12 mouse cellular contexts compared by ENCODE assay signal in genomic region chr6:55435266-55436159, GRCm38 (mm10). TPM values are rescaled to one million over a fixed set of nuclear protein-coding genes. Genes with fewer than 3 reads are reported as not detected.
A peak's percentile ranks its signal among the peaks of the same experiment; 100 is the strongest.
DNase-seq lines count a peak whose midpoint lies in the region; ATAC-seq and TF ChIP-seq lines count a peak whose summit lies in the region.
"Had no signal": no experiment of that assay in that cellular context is flagged by ENCODE, and none has a peak within 500 bp of the region (broad histone marks: within the 10 kb centered on the region; RNA-seq: fewer than 3 reads in every experiment).

No protein-coding gene starts in this region.

- 24% methylated on average over 8 of the region's 8 CpGs for WGBS in hindbrain, embryonic 15.5 days
- WGBS in midbrain, postnatal 0 days: 37% methylated on average over 8 of the region's 8 CpGs

- no peak overlapping the region for H3K9ac ChIP-seq in hindbrain, embryonic 15.5 days
- no peak overlapping the region for H3K9ac ChIP-seq in midbrain, postnatal 0 days (replicated peaks; ENCODE audit: low read length, poor library complexity, severe bottlenecking)

- H3K4me3 ChIP-seq in hindbrain, embryonic 15.5 days: no peak overlapping the region
- H3K4me3 ChIP-seq in midbrain, postnatal 0 days (ENCODE audit: low read depth, low read length): no peak overlapping the region

- TF ChIP-seq CTCF in midbrain, postnatal 0 days (IDR thresholded peaks at IDR 0.05): no peak

- H3K27ac ChIP-seq in hindbrain, embryonic 15.5 days (replicated peaks): peak overlapping the region; percentile 58
- H3K27ac ChIP-seq in midbrain, postnatal 0 days (ENCODE audit: low read depth, low read length): peak overlapping the region; percentile 44; the same call in 1 of the 2 replicates
- H3K27ac ChIP-seq: macrophage had no signal

- H3K4me1 ChIP-seq in hindbrain, embryonic 15.5 days (replicated peaks): peaks cover 30% of the 10 kb centered on the region
- H3K4me1 ChIP-seq in midbrain, postnatal 0 days (ENCODE audit: insufficient read depth, low read length): peaks cover 15% of the 10 kb centered on the region

- H3K4me2 ChIP-seq in hindbrain, embryonic 15.5 days: no peak overlapping the region
- H3K4me2 ChIP-seq in midbrain, postnatal 0 days (ENCODE audit: low read depth, low read length, poor library complexity, severe bottlenecking): no peak overlapping the region

- no peaks in the 10 kb centered on the region for H3K36me3 ChIP-seq in hindbrain, embryonic 15.5 days
- no peaks in the 10 kb centered on the region for H3K36me3 ChIP-seq in midbrain, postnatal 0 days (ENCODE audit: insufficient read depth, low read length)

- peak; percentile 87 for ATAC-seq in hindbrain, embryonic 15.5 days (ENCODE audit: low FRiP score, low read depth)
- ATAC-seq in midbrain, postnatal 0 days (ENCODE audit: low FRiP score): peak; percentile 83
- no peak for ATAC-seq in granulocyte monocyte progenitor cell, adult 5-6 weeks (replicated peaks; ENCODE audit: poor library complexity, severe bottlenecking)

- no peaks in the 10 kb centered on the region for H3K9me3 ChIP-seq in hindbrain, embryonic 15.5 days
- no peaks in the 10 kb centered on the region for H3K9me3 ChIP-seq in midbrain, postnatal 0 days (ENCODE audit: low read length)

- DNase-seq in embryo, embryonic 11 days: peak; percentile 41
- no peak for DNase-seq in embryo, embryonic 10 days (ENCODE audit: low spot score)
- peak; percentile 90 to 95 for DNase-seq in cerebellum, postnatal 10 days
- DNase-seq in midbrain, postnatal 0 days (ENCODE audit: low spot score): peak; percentile 88
- no peak for DNase-seq in thymus, adult 18-20 months
- DNase-seq in thymus, postnatal 25 days: no peak

- no peaks in the 10 kb centered on the region for H3K27me3 ChIP-seq in hindbrain, embryonic 15.5 days
- no peaks in the 10 kb centered on the region for H3K27me3 ChIP-seq in midbrain, postnatal 0 days (ENCODE audit: insufficient read depth, low read length)

RNA-seq across cellular contexts. Expression of gene Adcyap1r1, which starts 16.3 kb away (rescaled TPM):
- polyA plus RNA-seq in hindbrain, embryonic 15.5 days (2015; fragmentation: Nextera tagmentation; extraction: Ambion mirVana): 60.0 and 64.1 TPM in 2 replicates
- 207 and 209 TPM in 2 replicates for total RNA-seq in midbrain, postnatal 0 days (2014; rRNA removed)
- polyA plus RNA-seq in midbrain, postnatal 0 days (2015; fragmentation: Nextera tagmentation; extraction: Ambion mirVana): 68.6 and 72.5 TPM in 2 replicates
- 1.6 TPM in 1 of 2 replicates, not detected in the other for total RNA-seq in granulocyte monocyte progenitor cell, adult 5-6 weeks (2014; fragmentation: Nextera tagmentation)
- not detected in 2 replicates for total RNA-seq in granulocyte monocyte progenitor cell, adult 5-6 weeks (2017)
- polyA plus RNA-seq: macrophage had no signal

RNA-seq across cellular contexts. Expression of gene Ghrhr, which starts 59.4 kb away (rescaled TPM):
- polyA plus RNA-seq in hindbrain, embryonic 15.5 days (2015; fragmentation: Nextera tagmentation; extraction: Ambion mirVana): not detected in 2 replicates
- not detected in 2 replicates for total RNA-seq in midbrain, postnatal 0 days (2014; rRNA removed)
- not detected in 2 replicates for polyA plus RNA-seq in midbrain, postnatal 0 days (2015; fragmentation: Nextera tagmentation; extraction: Ambion mirVana)
- total RNA-seq in granulocyte monocyte progenitor cell, adult 5-6 weeks (2014; fragmentation: Nextera tagmentation): not detected in 2 replicates
- total RNA-seq in granulocyte monocyte progenitor cell, adult 5-6 weeks (2017): not detected in 2 replicates
- total RNA-seq: heart, adult 8-10 months; left cerebral cortex, postnatal 14 days had no signal
- polyA plus RNA-seq: embryonic facial prominence, embryonic 11.5 days; macrophage had no signal

Comparison
In these comparisons a context has a peak if more than half of its experiments do, and no peak if none do; other contexts are left out.
1. DNase-seq: peak in embryo, embryonic 11 days (single experiment), cerebellum, postnatal 10 days (2 of 2) and midbrain, postnatal 0 days (single experiment); none in embryo, embryonic 10 days (single experiment), thymus, adult 18-20 months (0 of 2) and thymus, postnatal 25 days (single experiment).
2. RNA of gene Adcyap1r1, which starts 16.3 kb away (total RNA-seq): 207 to 209 TPM in midbrain, postnatal 0 days; 1.6 TPM in granulocyte monocyte progenitor cell, adult 5-6 weeks; every median in the first group is over 10 times any median in the second.